Mouse (Mus musculus) liver, adult 2 months (tissue): ENCODE measurements around the gene Podxl2.

Source experiments
- CTCF ChIP-seq: fragments of 200-500 bp; IDR thresholded peaks from 2 replicates; pipeline ENCODE4 v1.5.1; 2011; ENCODE audit warnings: low read depth, low read length, control low read depth
- POLR2A ChIP-seq: fragments of 200-500 bp; IDR thresholded peaks from 2 replicates; pipeline ENCODE4 v1.6.1; 2011; ENCODE audit warnings: low read length, control low read depth; ENCODE audit not compliant: insufficient read depth; ENCODE audit errors: extremely low read depth

- TF ChIP-seq POLR2A: no peak
- no peak for TF ChIP-seq CTCF
Measured at GRCm38 (mm10) chr6:88793872-88794271, 81.0 kb downstream of the Podxl2 start.
